In the genomic region with DNA sequence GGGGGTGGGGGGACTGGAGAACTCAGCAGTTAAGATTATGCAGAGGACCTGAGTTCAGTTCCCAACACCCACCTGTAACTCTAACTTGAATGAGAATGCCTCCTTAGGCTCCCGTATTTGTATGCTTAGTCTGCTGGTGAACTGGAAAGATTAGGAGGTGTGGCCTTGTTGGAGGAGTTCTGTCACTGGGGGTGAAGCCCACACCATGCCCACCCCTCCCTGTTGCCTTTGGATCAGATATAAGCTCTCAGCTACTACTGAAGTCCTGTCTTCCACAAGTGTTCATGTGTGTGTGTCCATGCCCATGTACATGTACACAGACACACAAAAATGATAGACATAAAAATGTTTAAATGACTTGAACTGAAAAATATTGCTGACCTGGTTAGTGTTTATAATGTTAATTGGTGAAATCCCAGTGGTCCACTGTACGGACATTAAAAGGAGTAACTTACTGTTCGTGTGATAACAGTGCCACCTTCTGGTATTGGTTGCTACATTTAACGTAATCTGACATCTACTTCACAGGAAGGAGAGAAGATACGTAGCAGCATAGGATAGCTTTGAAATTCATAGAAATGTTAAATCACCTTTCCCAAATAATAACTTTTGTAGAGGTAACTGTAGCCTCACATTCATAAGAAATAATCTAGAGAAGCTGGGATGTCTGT, we compare ENCODE assay signal across 8 mouse cellular contexts. TPM values are rescaled to one million over a fixed set of nuclear protein-coding genes. Genes with fewer than 3 reads are reported as not detected.
DNase-seq lines count a peak whose midpoint lies in the region; ATAC-seq and TF ChIP-seq lines count a peak whose summit lies in the region.

No protein-coding gene starts in this region.

- no peak for ATAC-seq in kidney, embryonic 15.5 days (replicated peaks; ENCODE audit: low FRiP score)
- no peak for ATAC-seq in forebrain, embryonic 15.5 days (replicated peaks)

- no peak overlapping the region for H3K4me2 ChIP-seq in kidney, embryonic 15.5 days
- H3K4me2 ChIP-seq in forebrain, embryonic 15.5 days (replicated peaks): no peak overlapping the region

- H3K9ac ChIP-seq in kidney, embryonic 15.5 days: no peak overlapping the region
- no peak overlapping the region for H3K9ac ChIP-seq in MEL (ENCODE audit: control insufficient read depth, low read depth, low read length, poor library complexity, severe bottlenecking)
- no peak overlapping the region for H3K9ac ChIP-seq in forebrain, embryonic 15.5 days (replicated peaks)

- H3K27me3 ChIP-seq in kidney, embryonic 15.5 days: no peaks in the 10 kb centered on the region
- H3K27me3 ChIP-seq in MEL (ENCODE audit: control insufficient read depth in 1 of 2, insufficient read depth in 2 of 2, low read length in 2 of 2): no peaks in the 10 kb centered on the region; a peak in 1 of 4 replicates
- no peaks in the 10 kb centered on the region for H3K27me3 ChIP-seq in forebrain, embryonic 15.5 days

- H3K27ac ChIP-seq in kidney, embryonic 15.5 days: no peak overlapping the region
- no peak overlapping the region for H3K27ac ChIP-seq in MEL (ENCODE audit: control insufficient read depth, low read depth, low read length)
- no peak overlapping the region for H3K27ac ChIP-seq in forebrain, embryonic 15.5 days (replicated peaks)

- H3K4me1 ChIP-seq in kidney, embryonic 15.5 days: no peaks in the 10 kb centered on the region
- H3K4me1 ChIP-seq in MEL (ENCODE audit: control insufficient read depth in 1 of 2, insufficient read depth in 2 of 2, low read length in 2 of 2): no peaks in the 10 kb centered on the region
- H3K4me1 ChIP-seq in forebrain, embryonic 15.5 days: no peaks in the 10 kb centered on the region

- no peaks in the 10 kb centered on the region for H3K9me3 ChIP-seq in kidney, embryonic 15.5 days (replicated peaks)
- H3K9me3 ChIP-seq in MEL (replicated peaks; ENCODE audit: insufficient read depth, low read length): no peaks in the 10 kb centered on the region
- H3K9me3 ChIP-seq in forebrain, embryonic 15.5 days: no peaks in the 10 kb centered on the region

- TF ChIP-seq RAD21 in MEL (IDR thresholded peaks at IDR 0.05; ENCODE audit: low read depth, low read length): peak; percentile 91

- H3K4me3 ChIP-seq in kidney, embryonic 15.5 days (replicated peaks): no peak overlapping the region
- no peak overlapping the region for H3K4me3 ChIP-seq in MEL (ENCODE audit: control insufficient read depth in 1 of 2, insufficient read depth in 1 of 2, low read depth in 2 of 2, low read length in 2 of 2)
- H3K4me3 ChIP-seq in forebrain, embryonic 15.5 days: no peak overlapping the region

- 44% methylated on average over 5 of the region's 5 CpGs for WGBS in kidney, embryonic 15.5 days
- WGBS in forebrain, embryonic 15.5 days: 47% methylated on average over 5 of the region's 5 CpGs

- no peaks in the 10 kb centered on the region for H3K79me2 ChIP-seq in MEL (ENCODE audit: control insufficient read depth, insufficient read depth, low read length, poor library complexity)

- peaks cover 33% of the 10 kb centered on the region for H3K36me3 ChIP-seq in kidney, embryonic 15.5 days
- H3K36me3 ChIP-seq in MEL (ENCODE audit: control insufficient read depth in 1 of 2, insufficient read depth in 2 of 2, low read length in 2 of 2): peaks cover 0 to 22% of the 10 kb centered on the region in 2 experiments; a peak in 2 of 4 replicates
- peaks cover 5% of the 10 kb centered on the region; the same call in 1 of the 2 replicates for H3K36me3 ChIP-seq in forebrain, embryonic 15.5 days

- peak; percentile 22 to 83 (median 45); a peak in 4 of 6 replicates for TF ChIP-seq CTCF in MEL (IDR thresholded peaks at IDR 0.05 in 2 of 3, conservative IDR thresholded peaks at IDR 0.05 in 1 of 3; ENCODE audit: control insufficient read depth in 1 of 3, insufficient read depth in 1 of 3, low read depth in 2 of 3, low read length in 3 of 3, poor library complexity in 1 of 3, severe bottlenecking in 1 of 3)

- no peak for TF ChIP-seq POLR2A in MEL (IDR thresholded peaks at IDR 0.05; ENCODE audit: control insufficient read depth in 1 of 2, insufficient read depth in 1 of 2, low read depth in 1 of 2, low read length in 2 of 2, poor library complexity in 1 of 2)

- DNase-seq in cerebellum, adult 18-20 months: peak; percentile 45 to 52
- DNase-seq in cerebellum, adult 9-11 months: no peak
- DNase-seq in kidney, postnatal 36 days: peak; percentile 53 to 62
- DNase-seq in MEL (ENCODE audit: low read depth, low spot score): peak; percentile 66
- DNase-seq in induced T-regulatory cell, adult 2 months (ENCODE audit: low read depth): peak; percentile 74
- DNase-seq in yolk sac, embryonic 10.5 days (ENCODE audit: low spot score): peak; percentile 22

- TF ChIP-seq EP300 in MEL (IDR thresholded peaks at IDR 0.05; ENCODE audit: low read depth in 1 of 2, low read length in 2 of 2): no peak

TF ChIP-seq in MEL, 35 proteins besides CTCF, POLR2A, EP300 and RAD21:
- TF ChIP-seq ZKSCAN1 (IDR thresholded peaks at IDR 0.05; ENCODE audit: low read depth, low read length): no peak
- no peak for TF ChIP-seq MEF2A (IDR thresholded peaks at IDR 0.05; ENCODE audit: extremely low read depth, insufficient replicate concordance, low read depth, low read length, poor library complexity, severe bottlenecking)
- TF ChIP-seq ZNF384 (IDR thresholded peaks at IDR 0.05; ENCODE audit: low read depth, low read length): no peak
- TF ChIP-seq ZC3H11A (IDR thresholded peaks at IDR 0.05; ENCODE audit: low read depth, low read length): peak; percentile 81
- TF ChIP-seq MAZ (IDR thresholded peaks at IDR 0.05; ENCODE audit: low read depth, low read length): no peak
- peak; percentile 82 for TF ChIP-seq SMC3 (IDR thresholded peaks at IDR 0.05; ENCODE audit: low read depth, low read length)
TF ChIP-seq in MEL: peak in this region for 2.

RNA-seq across cellular contexts. Expression of a gene that starts 21.1 kb away (rescaled TPM):
- 13.4 and 14.3 TPM in 2 replicates for polyA plus RNA-seq in kidney, embryonic 15.5 days (2015; fragmentation: Nextera tagmentation; extraction: Ambion mirVana)
- total RNA-seq in MEL (2012; rRNA removed): not detected in 2 replicates
- not detected for polyA plus RNA-seq in MEL (2012; ENCODE audit: insufficient read depth in 1 of 2, insufficient read length in 2 of 2, low read depth in 1 of 2, low replicate concordance in 2 of 2, missing spikeins in 1 of 2)
- polyA plus RNA-seq in forebrain, embryonic 15.5 days (2015; fragmentation: Nextera tagmentation; extraction: Ambion mirVana): 23.6 and 23.8 TPM in 2 replicates

RNA-seq across cellular contexts. Expression of a gene that starts 49.3 kb away (rescaled TPM):
- 76.5 and 80.9 TPM in 2 replicates for polyA plus RNA-seq in kidney, embryonic 15.5 days (2015; fragmentation: Nextera tagmentation; extraction: Ambion mirVana)
- 6.9 and 18.9 TPM in 2 replicates for total RNA-seq in MEL (2012; rRNA removed)
- 10 to 100 TPM in 1 of 2 experiments, not detected in 1; 22.1 TPM for polyA plus RNA-seq in MEL (2012; ENCODE audit: insufficient read depth in 1 of 2, insufficient read length in 2 of 2, low read depth in 1 of 2, low replicate concordance in 2 of 2, missing spikeins in 1 of 2)
- polyA plus RNA-seq in forebrain, embryonic 15.5 days (2015; fragmentation: Nextera tagmentation; extraction: Ambion mirVana): 50.0 and 53.2 TPM in 2 replicates

Comparison
In these comparisons a context has a peak if more than half of its experiments do, and no peak if none do; other contexts are left out.
1. RNA of a gene that starts 21.1 kb away (polyA plus RNA-seq): 23.6 to 23.8 TPM in forebrain, embryonic 15.5 days and 13.4 to 14.3 TPM in kidney, embryonic 15.5 days; not detected in MEL; every median in the first group is over 10 times any median in the second.